Mouse (Mus musculus) kidney, adult 2 months (tissue): Measurements from ENCODE around the gene Slc22a14.

Source experiments
- CTCF ChIP-seq: fragments of 200-500 bp; conservative IDR thresholded peaks from 2 replicates; pipeline ENCODE4 v1.5.1; 2011; ENCODE audit warnings: low read depth, mild to moderate bottlenecking, control low read depth, low read length, moderate library complexity, mixed read lengths; ENCODE audit not compliant: insufficient read depth, insufficient read length
- POLR2A ChIP-seq: fragments of 200-500 bp; IDR thresholded peaks from one replicate; pipeline ENCODE4 v1.6.1; 2011; ENCODE audit warnings: low read depth, low read length, control low read depth

DNA sequence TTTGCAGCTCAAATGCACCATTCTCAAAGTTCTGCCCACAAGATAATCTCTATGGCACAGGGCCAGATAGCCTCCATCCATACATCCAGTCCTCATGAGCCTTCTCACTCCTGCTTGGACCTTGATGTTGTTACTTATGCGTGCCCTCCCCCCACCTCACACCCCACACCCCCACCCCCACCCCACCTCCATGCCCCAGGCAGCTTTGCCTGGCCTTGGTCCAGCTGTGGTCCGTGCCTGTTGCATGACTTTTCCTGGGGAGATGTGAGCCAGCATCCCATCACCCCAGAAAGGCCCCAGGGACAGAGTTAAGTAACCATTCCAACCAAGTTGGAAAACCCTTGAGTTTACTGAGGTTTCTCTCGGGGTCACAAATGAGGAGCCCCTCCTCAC lies 245.2 kb downstream of the Slc22a14 start:
- no peak for TF ChIP-seq POLR2A
- TF ChIP-seq CTCF = no peak
